Comparison of ENCODE assay signal across 14 mouse cellular contexts in the genomic region with DNA sequence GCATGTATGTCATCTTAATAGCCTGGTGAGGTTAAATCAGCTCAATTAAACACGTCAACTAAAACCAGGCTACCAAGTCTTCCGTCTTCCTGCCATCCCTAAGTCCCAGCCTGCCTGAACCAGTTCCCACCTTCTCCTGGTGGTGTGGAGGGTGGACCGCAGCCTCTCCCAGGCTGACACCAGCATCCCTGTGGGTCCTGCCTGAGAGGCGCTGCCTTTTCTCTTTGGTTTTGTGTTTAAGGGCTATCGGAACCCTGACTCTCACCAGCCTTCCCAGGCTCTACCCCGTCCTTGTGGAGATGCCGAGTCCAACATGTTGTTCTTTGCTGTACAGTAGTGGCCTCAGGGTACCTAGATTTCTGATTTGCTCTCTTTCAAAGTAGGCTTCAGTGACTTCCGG. TPM values are rescaled to one million over a fixed set of nuclear protein-coding genes. Genes with fewer than 3 reads are reported as not detected.
A peak's percentile ranks its signal among the peaks of the same experiment; 100 is the strongest.
DNase-seq lines count a peak whose midpoint lies in the region; ATAC-seq and TF ChIP-seq lines count a peak whose summit lies in the region.
"Had no signal": no experiment of that assay in that cellular context is flagged by ENCODE, and none has a peak within 500 bp of the region (broad histone marks: within the 10 kb centered on the region; RNA-seq: fewer than 3 reads in every experiment).

No protein-coding gene starts in this region.

- TF ChIP-seq EP300 in lung, postnatal 0 days (IDR thresholded peaks at IDR 0.05) = no peak

- peaks cover 7% of the 10 kb centered on the region; the same call in 1 of the 2 replicates for H3K36me3 ChIP-seq in lung, postnatal 0 days (ENCODE audit: insufficient read depth, low read length)
- H3K36me3 ChIP-seq in hindbrain, embryonic 12.5 days = peaks cover 14% of the 10 kb centered on the region
- H3K36me3 ChIP-seq in midbrain, embryonic 15.5 days (replicated peaks) = no peaks in the 10 kb centered on the region

- H3K4me1 ChIP-seq in lung, postnatal 0 days (ENCODE audit: insufficient read depth, low read depth, low read length) = no peaks in the 10 kb centered on the region
- peaks cover 59% of the 10 kb centered on the region for H3K4me1 ChIP-seq in hindbrain, embryonic 12.5 days
- peaks cover 40% of the 10 kb centered on the region for H3K4me1 ChIP-seq in midbrain, embryonic 15.5 days
- H3K4me1 ChIP-seq: stomach, embryonic 15.5 days had no signal

- no peak for ATAC-seq in lung, postnatal 0 days
- 0 out of 2 replicates have a peak, but pooled peaks have one; percentile 16 for ATAC-seq in hindbrain, embryonic 12.5 days (ENCODE audit: low FRiP score)
- no peak for ATAC-seq in midbrain, embryonic 15.5 days (replicated peaks)
- ATAC-seq in inflammation-experienced regulatory T-cells, adult 6 months = no peak

- 81% methylated on average over 8 of the region's 8 CpGs for WGBS in lung, postnatal 0 days
- WGBS in hindbrain, embryonic 12.5 days = 32% methylated on average over 8 of the region's 8 CpGs
- 35% methylated on average over 8 of the region's 8 CpGs for WGBS in midbrain, embryonic 15.5 days

- 0 out of 2 replicates have a peak overlapping the region, but pooled peaks have one; percentile 16 for H3K27ac ChIP-seq in lung, postnatal 0 days (ENCODE audit: low read length)
- H3K27ac ChIP-seq in hindbrain, embryonic 12.5 days = peak overlapping the region; percentile 74
- H3K27ac ChIP-seq in midbrain, embryonic 15.5 days = peak overlapping the region; percentile 57
- H3K27ac ChIP-seq: embryonic facial prominence, embryonic 13.5 days; stomach, embryonic 15.5 days had no signal

- no peak overlapping the region for H3K4me2 ChIP-seq in lung, postnatal 0 days (replicated peaks; ENCODE audit: low read depth, low read length)
- H3K4me2 ChIP-seq in hindbrain, embryonic 12.5 days (replicated peaks) = peak overlapping the region; percentile 29; the same call in 1 of the 2 replicates
- H3K4me2 ChIP-seq in midbrain, embryonic 15.5 days = no peak overlapping the region
- H3K4me2 ChIP-seq: embryonic facial prominence, embryonic 13.5 days; stomach, embryonic 15.5 days had no signal

- no peaks in the 10 kb centered on the region for H3K9me3 ChIP-seq in lung, postnatal 0 days (ENCODE audit: low read length)
- no peaks in the 10 kb centered on the region for H3K9me3 ChIP-seq in hindbrain, embryonic 12.5 days (replicated peaks)
- no peaks in the 10 kb centered on the region for H3K9me3 ChIP-seq in midbrain, embryonic 15.5 days
- H3K9me3 ChIP-seq: embryonic facial prominence, embryonic 13.5 days; stomach, embryonic 15.5 days had no signal

- no peak for TF ChIP-seq CTCF in lung, postnatal 0 days (IDR thresholded peaks at IDR 0.05)

- no peak for DNase-seq in lung, postnatal 0 days (ENCODE audit: low spot score)
- no peak for DNase-seq in lung, postnatal 14 days
- DNase-seq in adrenal gland, adult (ENCODE audit: inconsistent age in 2 of 2, low spot score in 1 of 2) = no peak
- DNase-seq in left cerebral cortex, adult 18-20 months (ENCODE audit: low spot score in 2 of 2) = no peak
- DNase-seq: cerebellum, adult 18-20 months; heart, adult 11 months; heart, postnatal 4 days; liver; thymus, postnatal 4 days had no signal

- H3K4me3 ChIP-seq in lung, postnatal 0 days (ENCODE audit: low read depth, low read length) = no peak overlapping the region
- H3K4me3 ChIP-seq in hindbrain, embryonic 12.5 days = no peak overlapping the region
- no peak overlapping the region for H3K4me3 ChIP-seq in midbrain, embryonic 15.5 days
- H3K4me3 ChIP-seq: embryonic facial prominence, embryonic 13.5 days; stomach, embryonic 15.5 days had no signal

- H3K27me3 ChIP-seq in lung, postnatal 0 days (replicated peaks; ENCODE audit: insufficient read depth, low read length) = no peaks in the 10 kb centered on the region
- no peaks in the 10 kb centered on the region for H3K27me3 ChIP-seq in hindbrain, embryonic 12.5 days
- H3K27me3 ChIP-seq in midbrain, embryonic 15.5 days (replicated peaks) = 0 out of 2 replicates have a peak, but pooled peaks cover 4% of the 10 kb centered on the region
- H3K27me3 ChIP-seq: stomach, embryonic 15.5 days had no signal

- H3K9ac ChIP-seq in lung, postnatal 0 days (replicated peaks; ENCODE audit: low read depth) = no peak overlapping the region
- H3K9ac ChIP-seq in hindbrain, embryonic 12.5 days = no peak overlapping the region
- no peak overlapping the region for H3K9ac ChIP-seq in midbrain, embryonic 15.5 days
- H3K9ac ChIP-seq: embryonic facial prominence, embryonic 13.5 days; stomach, embryonic 15.5 days had no signal

RNA-seq across cellular contexts. Expression of a gene that starts 44.4 kb away (rescaled TPM):
- polyA plus RNA-seq in lung, postnatal 0 days (2015; fragmentation: Nextera tagmentation; extraction: Ambion mirVana) = 0.08 TPM in 1 of 2 replicates, not detected in the other
- polyA plus RNA-seq in hindbrain, embryonic 12.5 days (2016; fragmentation: Nextera tagmentation; extraction: Ambion mirVana) = 40.9 and 49.2 TPM in 2 replicates
- 16.1 and 17.2 TPM in 2 replicates for polyA plus RNA-seq in midbrain, embryonic 15.5 days (2015; fragmentation: Nextera tagmentation; extraction: Ambion mirVana)
- polyA plus RNA-seq in inflammation-experienced regulatory T-cells, adult 6 months (2017; shearing (Covaris generic)) = under 1 TPM in 1 of 3 experiments, not detected in 2; 0.18 TPM
- total RNA-seq in left cerebral cortex, adult 18-20 months (2021) = 10 to 100 TPM; 10.1 to 12.5 TPM
- total RNA-seq: heart, postnatal 4 days had no signal

Comparison
In these comparisons a context has a peak if more than half of its experiments do, and no peak if none do; other contexts are left out.
1. H3K27ac ChIP-seq: peak in every context shown above with its lines; median percentile 74 in hindbrain, embryonic 12.5 days; 57 in midbrain, embryonic 15.5 days; 16 in lung, postnatal 0 days.
2. RNA of a gene that starts 44.4 kb away (polyA plus RNA-seq): 40.9 to 49.2 TPM in hindbrain, embryonic 12.5 days and 16.1 to 17.2 TPM in midbrain, embryonic 15.5 days; 0.18 TPM in inflammation-experienced regulatory T-cells, adult 6 months and 0.08 TPM in lung, postnatal 0 days; every median in the first group is over 10 times any median in the second.